Mouse (Mus musculus) cortical plate, adult 2 months (tissue): ENCODE measurements at regions not wholly inside any gene's neighbourhood (a gene's known extent, or its start where the extent isn't known, plus 50 kb on each side); places are given as distances from the start of the nearest gene placed in this dataset.

Experiments
- CTCF ChIP-seq: fragments of 200-500 bp; IDR thresholded peaks from 2 replicates; pipeline ENCODE4 v1.5.1; 2011; ENCODE audit warnings: mild to moderate bottlenecking, control low read depth, low read length; ENCODE audit not compliant: insufficient read depth; ENCODE audit errors: extremely low read depth
- POLR2A ChIP-seq: fragments of 200-500 bp; IDR thresholded peaks from 2 replicates; pipeline ENCODE4 v1.6.1; 2011; ENCODE audit warnings: mild to moderate bottlenecking, low read length, control low read depth; ENCODE audit not compliant: insufficient read depth; ENCODE audit errors: extremely low read depth

GRCm38 (mm10) chr5:75387886-75388454, 186.7 kb upstream of the Kit start:
- TF ChIP-seq CTCF (no peak), POLR2A (no peak)
